Mouse (Mus musculus): Measurements from ENCODE around the gene Ddi2. TPM values are rescaled to one million over a fixed set of nuclear protein-coding genes. Genes with fewer than 3 reads are reported as not detected.

Gene Ddi2
- polyA plus RNA-seq (2012; ENCODE audit: low replicate concordance): 8.2 and 14.6 TPM in 2 replicates

GRCm38 (mm10) chr4:141722731-141723672, at the start of gene Ddi2:
Ddi2 (minus strand) TSS chr4:141723419.

DNA sequence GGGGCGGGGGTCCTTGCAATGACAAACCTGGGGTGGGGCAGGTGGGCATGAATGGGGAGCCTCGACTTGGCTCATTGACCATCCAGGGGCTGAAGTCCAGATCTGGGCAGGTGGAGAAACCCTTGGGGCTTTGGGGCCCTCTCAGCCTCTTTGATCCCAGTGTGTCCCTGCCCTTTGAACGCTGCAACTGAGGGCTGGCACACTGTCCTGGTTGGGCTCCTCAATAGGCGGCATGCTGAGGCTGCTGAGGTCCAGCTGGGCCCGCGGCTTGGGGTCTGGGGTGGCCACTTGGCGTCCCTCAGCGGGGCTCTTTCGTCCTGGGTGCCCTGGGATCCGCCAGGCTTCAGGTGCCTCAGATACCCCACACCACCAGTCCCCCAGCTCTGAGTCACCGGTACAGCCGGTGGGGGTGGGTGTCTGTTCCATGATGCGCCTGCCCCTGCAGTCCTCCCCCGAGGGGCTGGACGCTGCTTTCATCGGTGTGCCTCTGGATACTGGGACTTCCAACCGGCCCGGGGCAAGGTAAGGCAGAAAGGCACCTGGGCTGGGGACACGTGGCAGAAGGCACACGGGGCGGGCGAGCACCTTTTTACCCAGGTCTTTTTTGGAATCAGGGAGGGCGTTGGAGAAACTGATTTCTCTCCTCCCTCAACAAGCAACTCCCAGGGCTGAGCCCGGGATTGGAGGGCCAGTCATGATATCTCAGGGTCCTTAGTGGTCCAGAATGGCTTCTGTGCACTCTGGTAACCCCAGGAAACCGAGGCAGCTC, 23.5 kb upstream of the Ddi2 start, which contains the start of gene Agmat:
Gene Agmat, plus strand, starts transcription at position 95 of the 769 bp plus-strand sequence.

DNA sequence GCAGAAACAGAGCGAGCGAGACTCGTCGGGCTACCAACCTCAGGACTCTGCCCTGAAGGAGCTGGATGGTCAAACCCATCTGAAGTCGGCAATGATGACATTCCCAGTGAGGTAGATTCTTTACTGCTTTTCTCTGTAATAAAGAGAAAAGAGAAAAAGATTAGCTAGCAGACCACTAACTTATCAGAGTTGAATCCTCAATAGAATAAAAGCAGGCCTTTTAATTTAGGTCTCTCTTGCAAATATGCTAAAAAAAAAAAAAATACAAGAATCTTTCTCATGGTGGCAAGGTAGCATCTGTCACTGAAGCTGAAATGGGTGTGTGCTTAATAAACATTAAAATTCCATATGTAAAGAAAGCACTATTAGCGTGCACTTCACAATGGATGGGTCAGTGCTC, 37.7 kb downstream of the Ddi2 start, which contains the start of gene Rsc1a1:
Gene Rsc1a1, minus strand, starts transcription at position 101 of the 400 bp plus-strand sequence.

GRCm38 (mm10) chr4:141664799-141665198, 58.4 kb downstream of the Ddi2 start, which contains the start of gene Plekhm2:
Plekhm2 (minus strand) TSS chr4:141664899.

Other genes starting within 250 kb of the Ddi2 start
- 137 and 294 TPM in 2 replicates for gene Spen, start 184.8 kb downstream of the Ddi2 start, polyA plus RNA-seq (2012; ENCODE audit: low replicate concordance)
- gene Fblim1, start 117.3 kb downstream of the Ddi2 start, polyA plus RNA-seq (2012; ENCODE audit: low replicate concordance): 0.08 TPM in 1 of 2 replicates, not detected in the other
- 0.58 and 0.66 TPM in 2 replicates for gene Tmem82, start 104.8 kb downstream of the Ddi2 start, polyA plus RNA-seq (2012; ENCODE audit: low replicate concordance)
- gene Slc25a34, start 99.6 kb downstream of the Ddi2 start, polyA plus RNA-seq (2012; ENCODE audit: low replicate concordance): 0.04 and 0.06 TPM in 2 replicates
- gene Plekhm2, start 58.5 kb downstream of the Ddi2 start, polyA plus RNA-seq (2012; ENCODE audit: low replicate concordance): 28.7 and 51.0 TPM in 2 replicates
- gene Rsc1a1, start 37.8 kb downstream of the Ddi2 start, polyA plus RNA-seq (2012; ENCODE audit: low replicate concordance): 0.39 and 5.8 TPM in 2 replicates
- gene Agmat, start 23.3 kb upstream of the Ddi2 start, polyA plus RNA-seq (2012; ENCODE audit: low replicate concordance): not detected in 2 replicates
- gene Dnajc16, start 67.5 kb upstream of the Ddi2 start, polyA plus RNA-seq (2012; ENCODE audit: low replicate concordance): 3.6 and 3.7 TPM in 2 replicates
- gene Casp9, start 70.2 kb upstream of the Ddi2 start, polyA plus RNA-seq (2012; ENCODE audit: low replicate concordance): 34.8 and 50.7 TPM in 2 replicates
- gene Cela2a, start 102.7 kb upstream of the Ddi2 start, polyA plus RNA-seq (2012; ENCODE audit: low replicate concordance): 1.2 and 1.9 TPM in 2 replicates
- gene Ctrc, start 122.9 kb upstream of the Ddi2 start, polyA plus RNA-seq (2012; ENCODE audit: low replicate concordance): 0.49 TPM in 1 of 2 replicates, not detected in the other
- 93.0 and 163 TPM in 2 replicates for gene Efhd2, start 151.5 kb upstream of the Ddi2 start, polyA plus RNA-seq (2012; ENCODE audit: low replicate concordance)

Measured in hematopoietic multipotent progenitor cell, adult 10-12 weeks (in vitro differentiated cells).